Comparison of ENCODE assay signal across 9 mouse cellular contexts in the genomic region with DNA sequence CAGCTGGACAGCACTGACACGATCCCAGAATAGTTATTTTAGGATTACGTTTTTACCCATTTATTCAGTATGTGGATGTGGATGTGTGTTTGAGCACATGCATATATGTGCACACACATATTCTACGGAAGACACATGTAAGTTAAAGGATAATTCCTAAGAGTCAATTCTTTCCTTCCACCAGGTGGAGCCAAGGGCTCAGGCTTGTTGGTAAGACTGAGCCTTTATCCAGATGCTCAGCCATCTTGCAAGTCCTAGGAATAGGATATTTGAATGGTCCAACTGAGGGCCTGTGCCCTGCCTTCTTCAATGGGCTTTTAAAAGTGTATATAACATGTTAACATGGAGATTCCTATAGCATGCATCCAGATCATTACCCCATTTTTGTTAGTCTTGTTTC. TPM values are rescaled to one million over a fixed set of nuclear protein-coding genes. Genes with fewer than 3 reads are reported as not detected.
DNase-seq lines count a peak whose midpoint lies in the region; ATAC-seq and TF ChIP-seq lines count a peak whose summit lies in the region.
"Had no signal": no experiment of that assay in that cellular context is flagged by ENCODE, and none has a peak within 500 bp of the region (broad histone marks: within the 10 kb centered on the region; RNA-seq: fewer than 3 reads in every experiment).

No protein-coding gene starts in this region.

- 93% methylated on average over 3 of the region's 3 CpGs for WGBS in forebrain, embryonic 14.5 days
- WGBS in forebrain, embryonic 13.5 days, result 93% methylated on average over 3 of the region's 3 CpGs
- 69% methylated on average over 3 of the region's 3 CpGs for WGBS in liver, adult 2 months

- intact Hi-C loops in gastrocnemius, postnatal 36 days (cut with DNase I), result loop anchor here (1.0 kb wide), 1 partner anchor 90 kb away; no protein-coding TSS in a partner anchor

- H3K79me2 ChIP-seq in liver, adult 2 months (ENCODE audit: control insufficient read depth, insufficient read depth, low read length), result no peaks in the 10 kb centered on the region

- no peaks in the 10 kb centered on the region for H3K4me1 ChIP-seq in forebrain, embryonic 14.5 days (ENCODE audit: control insufficient read depth, insufficient read depth, low read length)
- H3K4me1 ChIP-seq in forebrain, embryonic 13.5 days, result no peaks in the 10 kb centered on the region
- no peaks in the 10 kb centered on the region for H3K4me1 ChIP-seq in liver, adult 2 months (ENCODE audit: control insufficient read depth, insufficient read depth, low read length)

- no peaks in the 10 kb centered on the region for H3K36me3 ChIP-seq in forebrain, embryonic 14.5 days (ENCODE audit: control insufficient read depth, insufficient read depth, low read length)
- H3K36me3 ChIP-seq in forebrain, embryonic 13.5 days (ENCODE audit: poor library complexity, severe bottlenecking), result no peaks in the 10 kb centered on the region
- no peaks in the 10 kb centered on the region for H3K36me3 ChIP-seq in liver, adult 2 months (ENCODE audit: control insufficient read depth, insufficient read depth, low read length)

- TF ChIP-seq POLR2A in liver, adult 2 months (IDR thresholded peaks at IDR 0.05; ENCODE audit: extremely low read depth, insufficient read depth, low read length), result no peak

- no peak overlapping the region for H3K9ac ChIP-seq in forebrain, embryonic 14.5 days (ENCODE audit: low read length)
- no peak overlapping the region for H3K9ac ChIP-seq in forebrain, embryonic 13.5 days
- H3K9ac ChIP-seq in liver, adult 2 months (ENCODE audit: low read depth, low read length), result no peak overlapping the region

- H3K27me3 ChIP-seq in forebrain, embryonic 14.5 days (replicated peaks; ENCODE audit: control insufficient read depth, insufficient read depth, low read length), result no peaks in the 10 kb centered on the region
- H3K27me3 ChIP-seq in forebrain, embryonic 13.5 days, result no peaks in the 10 kb centered on the region
- H3K27me3 ChIP-seq in liver, adult 2 months (ENCODE audit: control insufficient read depth, insufficient read depth, low read length), result no peaks in the 10 kb centered on the region

- ATAC-seq in forebrain, embryonic 14.5 days, result no peak
- no peak; the same call in 1 of the 2 replicates for ATAC-seq in forebrain, embryonic 13.5 days

- H3K27ac ChIP-seq in forebrain, embryonic 14.5 days (ENCODE audit: low read depth, low read length), result no peak overlapping the region
- H3K27ac ChIP-seq in forebrain, embryonic 13.5 days, result no peak overlapping the region
- H3K27ac ChIP-seq in liver, adult 2 months (replicated peaks; ENCODE audit: insufficient read depth, low read depth, low read length), result no peak overlapping the region

- H3K4me3 ChIP-seq in forebrain, embryonic 14.5 days (ENCODE audit: low read depth, low read length), result no peak overlapping the region
- H3K4me3 ChIP-seq in forebrain, embryonic 13.5 days, result no peak overlapping the region
- no peak overlapping the region for H3K4me3 ChIP-seq in liver, adult 2 months (ENCODE audit: insufficient read depth, low read depth, low read length)
- H3K4me3 ChIP-seq: myocyte had no signal

- no peaks in the 10 kb centered on the region for H3K9me3 ChIP-seq in forebrain, embryonic 14.5 days (replicated peaks; ENCODE audit: control insufficient read depth, low read length)
- no peaks in the 10 kb centered on the region for H3K9me3 ChIP-seq in forebrain, embryonic 13.5 days (replicated peaks)

- peak; percentile 65 for DNase-seq in forebrain, embryonic 14.5 days (ENCODE audit: low spot score)
- DNase-seq in liver, adult 2 months (ENCODE audit: extremely low read depth, low read depth, low spot score), result peak; percentile 11
- DNase-seq in liver (no peak), ZHBTc4 (ENCODE audit: low read depth, low spot score) (peak; percentile 72)
- DNase-seq in kidney, postnatal 14 days, result peak; percentile 48
- DNase-seq in telencephalon, adult 2 months (ENCODE audit: low read depth, low spot score), result peak; percentile 60
- DNase-seq in gastrocnemius, postnatal 36 days, result no peak

- TF ChIP-seq CTCF in liver, adult 2 months (IDR thresholded peaks at IDR 0.05; ENCODE audit: low read depth, low read length), result 0 out of 2 replicates have a peak, but pooled peaks have one; percentile 1

- no peak overlapping the region for H3K4me2 ChIP-seq in forebrain, embryonic 14.5 days (ENCODE audit: low read length)
- no peak overlapping the region for H3K4me2 ChIP-seq in forebrain, embryonic 13.5 days

RNA-seq across cellular contexts. Expression of gene Mtr, which starts 38.8 kb away (rescaled TPM):
- polyA plus RNA-seq in forebrain, embryonic 14.5 days (2014; fragmentation: Nextera tagmentation; extraction: Ambion mirVana), result 7.4 TPM in 2 replicates
- 5.8 and 7.6 TPM in 2 replicates for polyA plus RNA-seq in forebrain, embryonic 13.5 days (2015; fragmentation: Nextera tagmentation; extraction: Ambion mirVana)
- total RNA-seq in liver, adult 2 months (2014; rRNA removed), result 5.0 and 5.5 TPM in 2 replicates
- polyA plus RNA-seq in liver, adult 2 months (2012; rRNA removed), result 1.7 and 2.9 TPM in 2 replicates
- total RNA-seq in gastrocnemius, postnatal 36 days (2021), result 10 to 100 TPM; 14.0 to 14.8 TPM

RNA-seq across cellular contexts. Expression of gene Actn2, which starts 43.9 kb away (rescaled TPM):
- polyA plus RNA-seq in forebrain, embryonic 14.5 days (2014; fragmentation: Nextera tagmentation; extraction: Ambion mirVana), result 1.7 and 2.2 TPM in 2 replicates
- polyA plus RNA-seq in forebrain, embryonic 13.5 days (2015; fragmentation: Nextera tagmentation; extraction: Ambion mirVana), result 1.3 and 1.9 TPM in 2 replicates
- 1.2 TPM in 1 of 2 replicates, not detected in the other for total RNA-seq in liver, adult 2 months (2014; rRNA removed)
- polyA plus RNA-seq in liver, adult 2 months (2012; rRNA removed), result 0.06 and 0.47 TPM in 2 replicates
- total RNA-seq in gastrocnemius, postnatal 36 days (2021), result 1,000 to 10,000 TPM; 1,044 to 1,453 TPM

Comparison
In these comparisons a context has a peak if more than half of its experiments do, and no peak if none do; other contexts are left out.
1. DNase-seq: peak in forebrain, embryonic 14.5 days (single experiment), liver, adult 2 months (single experiment), ZHBTc4 (single experiment), kidney, postnatal 14 days (single experiment) and telencephalon, adult 2 months (single experiment); none in liver (single experiment) and gastrocnemius, postnatal 36 days (0 of 2).